Mouse (Mus musculus): ENCODE results near the gene Zfp454. TPM values are rescaled to one million over a fixed set of nuclear protein-coding genes. Genes with fewer than 3 reads are reported as not detected.

The Zfp454 gene
- polyA plus RNA-seq, 1 experiment from 2014 or later, result 12.8 TPM

GRCm38 (mm10) chr11:50827010-50827953 is 60.2 kb downstream of the Zfp454 start, which contains the start of gene Zfp354c:
Zfp354c (minus strand) TSS chr11:50827724.
- Histone ChIP-seq H3K9ac (peak within 1 kb of the TSS; percentile 91), H3K4me3 (peak within 1 kb of the TSS; percentile 86), H3K4me1 (peaks cover 15% of the 10 kb centered on the region), H3K27me3 (no peaks in the 10 kb centered on the region), H3K27ac (peak within 1 kb of the TSS; percentile 56), H3K9me3 (no peaks in the 10 kb centered on the region), H3K4me2 (replicated peaks) (peak within 1 kb of the TSS; percentile 79), H3K36me3 (peaks cover 37% of the 10 kb centered on the region)
- ATAC-seq (ENCODE audit: low FRiP score, low read depth), result peak; percentile 97
- WGBS, result 1% methylated on average over 45 of the region's 45 CpGs

GRCm38 (mm10) chr11:50826214-50826613 is 61.2 kb downstream of the Zfp454 start:
- Histone ChIP-seq H3K27me3 (no peaks in the 10 kb centered on the region), H3K9ac (peak overlapping the region; percentile 91), H3K4me1 (peaks cover 15% of the 10 kb centered on the region), H3K4me2 (replicated peaks) (peak overlapping the region; percentile 79), H3K36me3 (peaks cover 44% of the 10 kb centered on the region), H3K4me3 (peak overlapping the region; percentile 86), H3K27ac (0 out of 2 replicates have a peak overlapping the region, but pooled peaks have one; percentile 56), H3K9me3 (no peaks in the 10 kb centered on the region)
- no peak for ATAC-seq (ENCODE audit: low FRiP score, low read depth)
- 48% methylated on average over 2 of the region's 2 CpGs for WGBS

Other genes with a start within 250 kb of the Zfp454 start
- gene Zfp354c, start 59.9 kb downstream of the Zfp454 start, polyA plus RNA-seq (2015; fragmentation: Nextera tagmentation; extraction: Ambion mirVana), result 53.1 and 67.6 TPM in 2 replicates
- gene Zfp879, start 46.1 kb downstream of the Zfp454 start, polyA plus RNA-seq (2015; fragmentation: Nextera tagmentation; extraction: Ambion mirVana), result 0.94 and 1.00 TPM in 2 replicates
- not detected in 2 replicates for gene Grm6, start 37.0 kb downstream of the Zfp454 start, polyA plus RNA-seq (2015; fragmentation: Nextera tagmentation; extraction: Ambion mirVana)
- gene Zfp2, start 28.5 kb upstream of the Zfp454 start, polyA plus RNA-seq (2015; fragmentation: Nextera tagmentation; extraction: Ambion mirVana), result 12.7 and 14.3 TPM in 2 replicates
- gene Zfp354b, start 44.0 kb upstream of the Zfp454 start, polyA plus RNA-seq (2015; fragmentation: Nextera tagmentation; extraction: Ambion mirVana), result 1.4 and 2.1 TPM in 2 replicates
- gene 4933414I15Rik, start 56.1 kb upstream of the Zfp454 start, polyA plus RNA-seq (2015; fragmentation: Nextera tagmentation; extraction: Ambion mirVana), result not detected in 2 replicates
- gene Prop1, start 66.1 kb upstream of the Zfp454 start, polyA plus RNA-seq (2015; fragmentation: Nextera tagmentation; extraction: Ambion mirVana), result not detected in 2 replicates
- gene Olfr1378, start 78.9 kb upstream of the Zfp454 start, polyA plus RNA-seq (2015; fragmentation: Nextera tagmentation; extraction: Ambion mirVana), result 0.04 TPM in 1 of 2 replicates, not detected in the other
- gene Olfr1377, start 94.3 kb upstream of the Zfp454 start, polyA plus RNA-seq (2015; fragmentation: Nextera tagmentation; extraction: Ambion mirVana), result not detected in 2 replicates
- not detected in 2 replicates for gene Olfr51, start 115.9 kb upstream of the Zfp454 start, polyA plus RNA-seq (2015; fragmentation: Nextera tagmentation; extraction: Ambion mirVana)
- gene Olfr54, start 126.6 kb upstream of the Zfp454 start, polyA plus RNA-seq (2015; fragmentation: Nextera tagmentation; extraction: Ambion mirVana), result not detected in 2 replicates
- not detected in 2 replicates for gene Olfr1375, start 160.5 kb upstream of the Zfp454 start, polyA plus RNA-seq (2015; fragmentation: Nextera tagmentation; extraction: Ambion mirVana)
- 10.2 and 11.8 TPM in 2 replicates for gene Zfp354a, start 171.6 kb upstream of the Zfp454 start, polyA plus RNA-seq (2015; fragmentation: Nextera tagmentation; extraction: Ambion mirVana)